Mouse (Mus musculus) myocyte (in vitro differentiated cells): ENCODE results near the gene Rgl1. TPM values are rescaled to one million over a fixed set of nuclear protein-coding genes. Genes with fewer than 3 reads are reported as not detected.
A peak's percentile ranks its signal among the peaks of the same experiment; 100 is the strongest.

Experiments
- H3K27me3 ChIP-seq: one replicate; pipeline ENCODE4 v1.6.1; 2011; ENCODE audit not compliant: control insufficient read depth, insufficient read depth, insufficient read length
- H3K36me3 ChIP-seq: one replicate; pipeline ENCODE4 v1.6.1; 2011; ENCODE audit not compliant: control insufficient read depth, insufficient read depth
- H3K4me2 ChIP-seq: one replicate; pipeline ENCODE4 v1.6.1; 2011; ENCODE audit warnings: low read depth, control low read depth
- H3K4me3 ChIP-seq: one replicate; pipeline ENCODE4 v1.5.1; 2011; ENCODE audit warnings: mild to moderate bottlenecking, control low read depth, moderate library complexity
- H3K79me2 ChIP-seq: one replicate; pipeline ENCODE4 v1.6.1; 2011; ENCODE audit not compliant: control insufficient read depth, insufficient read depth
- H3ac ChIP-seq: one replicate; pipeline ENCODE4 v1.6.1; 2011; ENCODE audit not compliant: control insufficient read depth, insufficient read length
- CEBPB ChIP-seq: IDR thresholded peaks from 2 replicates; pipeline ENCODE4 v1.6.1; 2011; ENCODE audit warnings: mild to moderate bottlenecking, moderate library complexity; ENCODE audit not compliant: poor library complexity, insufficient read depth, severe bottlenecking
- E2F4 ChIP-seq: IDR thresholded peaks from one replicate; pipeline ENCODE4 v1.6.1; 2011; ENCODE audit warnings: mild to moderate bottlenecking, control low read depth, moderate library complexity; ENCODE audit not compliant: insufficient read depth
- MAX ChIP-seq: IDR thresholded peaks from one replicate; pipeline ENCODE4 v1.6.1; 2011; ENCODE audit warnings: low read depth, mild to moderate bottlenecking, control low read depth
- MYOD1 ChIP-seq, 3 experiments: IDR thresholded peaks; one replicate each; pipeline ENCODE4 v1.6.1; 2011; ENCODE audit warnings: control low read depth in 2 of 3, low read depth in 2 of 3, mild to moderate bottlenecking in 2 of 3, moderate library complexity in 1 of 3; ENCODE audit not compliant: insufficient read length in 2 of 3, control insufficient read depth in 1 of 3
- MYOG ChIP-seq, 3 experiments: IDR thresholded peaks; one replicate each; pipeline ENCODE4 v1.6.1; 2011; ENCODE audit warnings: control low read depth in 2 of 3, low read depth in 2 of 3, mild to moderate bottlenecking in 2 of 3; ENCODE audit not compliant: insufficient read length in 2 of 3, control insufficient read depth in 1 of 3, insufficient read depth in 1 of 3
- POLR2A ChIP-seq: IDR thresholded peaks from one replicate; pipeline ENCODE4 v1.6.1; 2011; ENCODE audit warnings: low read depth, mild to moderate bottlenecking, control low read depth, moderate library complexity; ENCODE audit not compliant: insufficient read length
- POLR2AphosphoS2 ChIP-seq: IDR thresholded peaks from one replicate; pipeline ENCODE4 v1.6.1; 2011; ENCODE audit warnings: low read depth, control low read depth; ENCODE audit not compliant: insufficient read length
- REST ChIP-seq: IDR thresholded peaks from one replicate; pipeline ENCODE4 v1.6.1; 2011; ENCODE audit warnings: mild to moderate bottlenecking, control low read depth, moderate library complexity; ENCODE audit not compliant: insufficient read depth, insufficient read length
- SRF ChIP-seq: IDR thresholded peaks from one replicate; pipeline ENCODE4 v1.6.1; 2011; ENCODE audit warnings: low read depth; ENCODE audit not compliant: control insufficient read depth, insufficient read length
- TCF12 ChIP-seq: IDR thresholded peaks from one replicate; pipeline ENCODE4 v1.6.1; 2011; ENCODE audit warnings: mild to moderate bottlenecking, control low read depth; ENCODE audit not compliant: poor library complexity, insufficient read depth, severe bottlenecking
- TCF3 ChIP-seq: IDR thresholded peaks from one replicate; pipeline ENCODE4 v1.6.1; 2011; ENCODE audit warnings: low read depth, control low read depth; ENCODE audit not compliant: insufficient read length
- USF1 ChIP-seq: IDR thresholded peaks from one replicate; pipeline ENCODE4 v1.6.1; 2011; ENCODE audit warnings: low read depth, mild to moderate bottlenecking, control low read depth, moderate library complexity
- polyA plus RNA-seq: library from polyadenylated mRNA; unstranded; fragments of >200 nt; fragmentation: generic; extraction: Trizol; gene quantifications from one replicate; pipeline ENCODE4 v1.2.1, GENCODE M21; 2012; ENCODE audit warnings: missing spikeins

The Rgl1 gene
- polyA plus RNA-seq, 1 experiment, result 4.3 TPM

- no peaks in the 10 kb centered on the region for H3K79me2 ChIP-seq
- no peaks in the 10 kb centered on the region for H3K27me3 ChIP-seq
- H3K4me3 ChIP-seq, result no peak overlapping the region
- H3K36me3 ChIP-seq, result no peaks in the 10 kb centered on the region
- H3K4me2 ChIP-seq, result peak overlapping the region; percentile 49
- H3ac ChIP-seq, result no peak overlapping the region
- TF ChIP-seq SRF (no peak), MYOG (IDR thresholded peaks at IDR 0.05; ENCODE audit: control insufficient read depth in 1 of 3, insufficient read depth in 1 of 3, insufficient read length in 2 of 3, low read depth in 2 of 3) (no peak), MAX (no peak), MYOD1 (IDR thresholded peaks at IDR 0.05; ENCODE audit: control insufficient read depth in 1 of 3, insufficient read length in 2 of 3, low read depth in 2 of 3) (no peak), REST (no peak), TCF3 (no peak), POLR2AphosphoS2 (no peak), E2F4 (no peak), USF1 (no peak), CEBPB (no peak), TCF12 (no peak), POLR2A (no peak)
Observed at GRCm38 (mm10) chr1:152687733-152688181, 78.4 kb downstream of the Rgl1 start.

GRCm38 (mm10) chr1:152687099-152687730, 78.9 kb downstream of the Rgl1 start:
- TF ChIP-seq MYOG (IDR thresholded peaks at IDR 0.05; ENCODE audit: control insufficient read depth in 1 of 3, insufficient read depth in 1 of 3, insufficient read length in 2 of 3, low read depth in 2 of 3), result no peak
- TF ChIP-seq CEBPB, result no peak
- no peak for TF ChIP-seq REST
- TF ChIP-seq E2F4, result no peak
- TF ChIP-seq TCF3, result no peak
- TF ChIP-seq TCF12, result no peak
- no peak for TF ChIP-seq POLR2A
- no peak for TF ChIP-seq POLR2AphosphoS2
- no peak for TF ChIP-seq USF1
- TF ChIP-seq MAX, result no peak
- TF ChIP-seq MYOD1 (IDR thresholded peaks at IDR 0.05; ENCODE audit: control insufficient read depth in 1 of 3, insufficient read length in 2 of 3, low read depth in 2 of 3), result no peak
- TF ChIP-seq SRF, result no peak
- Histone ChIP-seq H3K79me2 (no peaks in the 10 kb centered on the region), H3K36me3 (no peaks in the 10 kb centered on the region), H3K4me3 (no peak overlapping the region), H3K4me2 (peak overlapping the region; percentile 49), H3K27me3 (no peaks in the 10 kb centered on the region), H3ac (no peak overlapping the region)

- no peaks in the 10 kb centered on the region for H3K36me3 ChIP-seq
- H3K4me3 ChIP-seq, result no peak overlapping the region
- H3K27me3 ChIP-seq, result no peaks in the 10 kb centered on the region
- no peak overlapping the region for H3K4me2 ChIP-seq
- H3K79me2 ChIP-seq, result no peaks in the 10 kb centered on the region
- TF ChIP-seq TCF12 (no peak), MYOG (IDR thresholded peaks at IDR 0.05; ENCODE audit: control insufficient read depth in 1 of 3, insufficient read depth in 1 of 3, insufficient read length in 2 of 3, low read depth in 2 of 3) (no peak), MYOD1 (IDR thresholded peaks at IDR 0.05; ENCODE audit: control insufficient read depth in 1 of 3, insufficient read length in 2 of 3, low read depth in 2 of 3) (no peak), TCF3 (no peak), CEBPB (no peak), E2F4 (no peak), USF1 (no peak), MAX (no peak), SRF (no peak)
- no peak overlapping the region for H3ac ChIP-seq
Observed at GRCm38 (mm10) chr1:152685531-152685930, 80.6 kb downstream of the Rgl1 start.

DNA sequence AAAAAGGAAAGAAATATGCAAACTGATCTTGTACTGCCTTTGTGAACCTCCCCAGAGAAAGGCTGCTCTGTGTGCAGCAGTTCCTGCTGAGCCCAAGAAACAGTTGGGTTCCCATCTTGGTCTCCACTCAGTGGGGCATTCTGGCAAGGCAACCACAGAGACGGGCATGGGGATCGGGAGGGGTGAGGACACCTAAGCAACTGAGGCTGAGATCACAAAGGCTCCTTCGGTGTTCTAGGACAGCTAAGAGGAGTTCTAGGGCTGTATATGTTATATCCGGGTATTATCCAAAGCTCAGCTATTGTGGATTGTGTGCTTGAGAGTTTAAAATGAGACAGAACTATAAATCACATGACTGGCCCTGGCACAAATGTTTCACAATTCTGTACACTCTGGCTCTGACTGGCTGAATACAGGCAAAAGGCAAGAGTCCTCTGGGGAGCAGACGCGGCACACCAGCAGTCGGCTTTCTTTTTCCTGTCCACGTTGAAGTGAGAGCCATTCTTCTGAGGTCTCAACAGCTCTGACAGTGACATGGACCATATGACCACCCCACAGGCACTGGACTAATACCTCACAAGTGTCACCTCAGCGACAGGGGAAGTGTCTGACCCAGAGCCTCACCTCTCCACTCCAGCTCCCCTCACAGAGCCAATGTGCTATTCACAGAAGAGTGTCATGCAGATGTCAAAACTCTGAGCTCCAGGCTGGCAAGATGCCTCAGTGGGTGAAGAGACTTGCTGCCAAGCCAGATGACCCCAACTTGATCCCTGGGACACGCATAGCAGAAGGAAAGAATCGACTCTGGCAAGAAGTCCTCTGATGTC, 83.6 kb downstream of the Rgl1 start:
- H3K4me3 ChIP-seq, result no peak overlapping the region
- H3ac ChIP-seq, result no peak overlapping the region
- TF ChIP-seq POLR2AphosphoS2 (no peak), REST (no peak), TCF12 (no peak), E2F4 (no peak), MAX (no peak), USF1 (no peak), POLR2A (no peak), MYOD1 (IDR thresholded peaks at IDR 0.05; ENCODE audit: control insufficient read depth in 1 of 3, insufficient read length in 2 of 3, low read depth in 2 of 3) (no peak)
- H3K79me2 ChIP-seq, result no peaks in the 10 kb centered on the region
- no peaks in the 10 kb centered on the region for H3K27me3 ChIP-seq
- no peaks in the 10 kb centered on the region for H3K36me3 ChIP-seq
- no peak overlapping the region for H3K4me2 ChIP-seq
